Mouse (Mus musculus) small intestine, adult 2 months (tissue): Measurements from ENCODE around the gene Gm1043.

Source experiments
- CTCF ChIP-seq: fragments of 200-500 bp; IDR thresholded peaks from 2 replicates; pipeline ENCODE4 v1.5.1; 2012; ENCODE audit warnings: low read depth, mild to moderate bottlenecking, control low read depth, inconsistent platforms, low read length, moderate library complexity, mixed read lengths; ENCODE audit not compliant: insufficient replicate concordance, insufficient read length; ENCODE audit errors: extremely low read depth
- POLR2A ChIP-seq: fragments of 200-500 bp; IDR thresholded peaks from 2 replicates; pipeline ENCODE4 v1.6.1; 2012; ENCODE audit warnings: low read depth, mild to moderate bottlenecking, control low read depth, inconsistent platforms, low read length, moderate library complexity

DNA sequence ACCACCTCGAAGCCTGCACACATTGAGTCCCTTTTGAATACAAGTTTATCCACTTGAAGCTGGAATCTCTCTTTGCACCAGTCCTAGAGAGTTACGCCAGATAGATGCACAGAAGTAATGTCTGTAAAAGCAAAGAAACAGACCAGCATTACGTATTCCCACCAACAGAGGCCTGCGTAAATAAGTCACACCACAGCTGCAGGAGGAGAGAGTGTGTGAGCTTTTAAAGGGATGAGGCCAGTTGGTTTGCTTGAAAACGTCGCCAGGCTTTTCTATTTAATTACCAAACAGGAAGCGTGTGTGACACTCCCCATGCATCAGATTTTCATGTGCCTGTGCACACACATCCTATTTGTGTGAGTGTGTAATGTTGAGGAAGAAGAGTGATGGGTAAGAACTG, 99.4 kb downstream of the Gm1043 start:
- no peak for TF ChIP-seq CTCF
- TF ChIP-seq POLR2A: no peak
